Mouse (Mus musculus) fibroblast of lung, adult 2 months (primary cell): ENCODE measurements around the gene Dimt1.
"Not testable (repeated sequence)": the region's sequence is repeated elsewhere in the genome, so short reads cannot be mapped to it uniquely, and the experiment has no call there.

ENCODE experiments used
- DNase-seq: peaks from one replicate; pipeline ENCODE4 v3.0.0-alpha.2; 2011; ENCODE audit warnings: low read depth

Dimt1 gene

GRCm38 (mm10) chr13:106946594-106947540 is at the start of gene Dimt1:
Gene Dimt1 (plus strand): TSS chr13:106947127.
- DNase-seq, result peak; percentile 86

- no peak for DNase-seq
These were observed 42.3 kb upstream of the Dimt1 start for GRCm38 (mm10) chr13:106904637-106905036.

GRCm38 (mm10) chr13:106905154-106905553 is 41.8 kb upstream of the Dimt1 start:
- DNase-seq, result not testable (repeated sequence)

GRCm38 (mm10) chr13:106907273-106907672 is 39.7 kb upstream of the Dimt1 start:
- DNase-seq, result no peak

- DNase-seq, result no peak
These were observed 36.8 kb upstream of the Dimt1 start for GRCm38 (mm10) chr13:106910096-106910495.

- no peak for DNase-seq
These were observed 33.7 kb upstream of the Dimt1 start for GRCm38 (mm10) chr13:106913125-106913736.

GRCm38 (mm10) chr13:106918322-106919050 is 28.4 kb upstream of the Dimt1 start:
- DNase-seq, result peak; percentile 12

- not testable (repeated sequence) for DNase-seq
These were observed 21.0 kb upstream of the Dimt1 start for GRCm38 (mm10) chr13:106925921-106926320.

- DNase-seq, result no peak
These were observed 18.6 kb upstream of the Dimt1 start for GRCm38 (mm10) chr13:106928296-106928695.

GRCm38 (mm10) chr13:106929201-106929600 is 17.7 kb upstream of the Dimt1 start:
- DNase-seq, result no peak

GRCm38 (mm10) chr13:106935871-106936255 is 11.1 kb upstream of the Dimt1 start:
- DNase-seq, result no peak

GRCm38 (mm10) chr13:106936256-106937137 is 10.4 kb upstream of the Dimt1 start, which contains the start of gene Ipo11:
Gene Ipo11 (minus strand): TSS chr13:106936958.
- DNase-seq, result peak; percentile 86

- no peak for DNase-seq
These were observed 9.8 kb upstream of the Dimt1 start for GRCm38 (mm10) chr13:106937138-106937472.

- peak; percentile 29 for DNase-seq
These were observed 5.5 kb upstream of the Dimt1 start for GRCm38 (mm10) chr13:106941211-106941976.

- DNase-seq, result no peak
These were observed 4.2 kb upstream of the Dimt1 start for GRCm38 (mm10) chr13:106942721-106943120.

GRCm38 (mm10) chr13:106945518-106945917 is 1.4 kb upstream of the Dimt1 start:
- DNase-seq, result no peak

- no peak for DNase-seq
These were observed 656 bp downstream of the Dimt1 start for GRCm38 (mm10) chr13:106947583-106947982.

- no peak for DNase-seq
These were observed 8.0 kb downstream of the Dimt1 start for GRCm38 (mm10) chr13:106954880-106955279.

- no peak for DNase-seq
These were observed 10.6 kb downstream of the Dimt1 start for GRCm38 (mm10) chr13:106957554-106957953.

GRCm38 (mm10) chr13:106958286-106958685 is 11.4 kb downstream of the Dimt1 start:
- DNase-seq, result no peak

- DNase-seq, result no peak
These were observed 13.6 kb downstream of the Dimt1 start for GRCm38 (mm10) chr13:106960557-106960956.
